Mouse (Mus musculus): ENCODE results near the gene Defa21. TPM values are rescaled to one million over a fixed set of nuclear protein-coding genes. Genes with fewer than 3 reads are reported as not detected.
"Not testable (repeated sequence)": the region's sequence is repeated elsewhere in the genome, so short reads cannot be mapped to it uniquely, and the experiment has no call there.

Gene Defa21
- polyA plus RNA-seq, 1 experiment from 2014 or later: not detected

GRCm38 (mm10) chr8:21054747-21055146 is 29.4 kb downstream of the Defa21 start, which contains the start of gene Defa23:
Gene Defa23, plus strand, starts transcription at chr8:21055047.
- not testable (repeated sequence) for H3K9ac ChIP-seq (ENCODE audit: low read length); H3K27me3 ChIP-seq (ENCODE audit: control insufficient read depth, insufficient read depth, low read length); H3K9me3 ChIP-seq (ENCODE audit: control insufficient read depth, low read length); DNase-seq (ENCODE audit: low spot score); ATAC-seq (ENCODE audit: insufficient read depth, low FRiP score, low TSS enrichment); H3K27ac ChIP-seq (ENCODE audit: low read depth, low read length); H3K4me3 ChIP-seq (ENCODE audit: low read depth, low read length); H3K4me1 ChIP-seq (ENCODE audit: control insufficient read depth, insufficient read depth, low read length); H3K36me3 ChIP-seq (ENCODE audit: control insufficient read depth, insufficient read depth, low read length); H3K4me2 ChIP-seq (ENCODE audit: low read depth)
- WGBS: no CpG with 5 or more reads among the region's 1 CpGs

GRCm38 (mm10) chr8:21064738-21065137 is 39.4 kb downstream of the Defa21 start, which contains the start of gene Defa35:
Gene Defa35, plus strand, starts transcription at chr8:21065038.
- H3K4me2 ChIP-seq (ENCODE audit: low read depth); H3K27ac ChIP-seq (ENCODE audit: low read depth, low read length); H3K9me3 ChIP-seq (ENCODE audit: control insufficient read depth, low read length); DNase-seq (ENCODE audit: low spot score); H3K4me3 ChIP-seq (ENCODE audit: low read depth, low read length); H3K27me3 ChIP-seq (ENCODE audit: control insufficient read depth, insufficient read depth, low read length); ATAC-seq (ENCODE audit: insufficient read depth, low FRiP score, low TSS enrichment); H3K36me3 ChIP-seq (ENCODE audit: control insufficient read depth, insufficient read depth, low read length); H3K9ac ChIP-seq (ENCODE audit: low read length); H3K4me1 ChIP-seq (ENCODE audit: control insufficient read depth, insufficient read depth, low read length): not testable (repeated sequence)
- WGBS: 68% methylated on average over 1 of the region's 1 CpGs

Other genes with a start within 250 kb of the Defa21 start
- not detected in 2 replicates for gene Defb33, start 132.9 kb upstream of the Defa21 start, polyA plus RNA-seq (2014; fragmentation: Nextera tagmentation; extraction: Ambion mirVana)
- gene Gm15056, start 122.9 kb upstream of the Defa21 start, polyA plus RNA-seq (2014; fragmentation: Nextera tagmentation; extraction: Ambion mirVana): not detected in 2 replicates
- gene Gm6040, start 103.5 kb upstream of the Defa21 start, polyA plus RNA-seq (2014; fragmentation: Nextera tagmentation; extraction: Ambion mirVana): not detected in 2 replicates
- not detected in 2 replicates for gene AY761185, start 80.8 kb upstream of the Defa21 start, polyA plus RNA-seq (2014; fragmentation: Nextera tagmentation; extraction: Ambion mirVana)
- not detected in 2 replicates for gene Defa23, start 29.5 kb downstream of the Defa21 start, polyA plus RNA-seq (2014; fragmentation: Nextera tagmentation; extraction: Ambion mirVana)
- gene Defa35, start 39.5 kb downstream of the Defa21 start, polyA plus RNA-seq (2014; fragmentation: Nextera tagmentation; extraction: Ambion mirVana): not detected in 2 replicates
- not detected in 2 replicates for gene Defa25, start 58.9 kb downstream of the Defa21 start, polyA plus RNA-seq (2014; fragmentation: Nextera tagmentation; extraction: Ambion mirVana)
- gene Gm14851, start 70.5 kb downstream of the Defa21 start, polyA plus RNA-seq (2014; fragmentation: Nextera tagmentation; extraction: Ambion mirVana): not detected in 2 replicates
- gene Defa30, start 109.1 kb downstream of the Defa21 start, polyA plus RNA-seq (2014; fragmentation: Nextera tagmentation; extraction: Ambion mirVana): not detected in 2 replicates
- gene Defa22, start 136.7 kb downstream of the Defa21 start, polyA plus RNA-seq (2014; fragmentation: Nextera tagmentation; extraction: Ambion mirVana): not detected in 2 replicates
- gene Defa31, start 166.1 kb downstream of the Defa21 start, polyA plus RNA-seq (2014; fragmentation: Nextera tagmentation; extraction: Ambion mirVana): not detected in 2 replicates
- gene Gm15293, start 176.0 kb downstream of the Defa21 start, polyA plus RNA-seq (2014; fragmentation: Nextera tagmentation; extraction: Ambion mirVana): not detected in 2 replicates
- gene Gm15292, start 224.2 kb downstream of the Defa21 start, polyA plus RNA-seq (2014; fragmentation: Nextera tagmentation; extraction: Ambion mirVana): not detected in 2 replicates

All from neural tube, embryonic 11.5 days (tissue).